Mouse (Mus musculus) midbrain, embryonic 10.5 days (tissue): ENCODE measurements around the gene Mgll. TPM values are rescaled to one million over a fixed set of nuclear protein-coding genes. Genes with fewer than 3 reads are reported as not detected.
A peak's percentile ranks its signal among the peaks of the same experiment; 100 is the strongest.

Experiments used
- DNase-seq: peaks from one replicate; pipeline ENCODE4 v3.0.0-alpha.2; 2017; ENCODE audit warnings: low spot score
- H3K27ac ChIP-seq: fragments of 300-500 bp; sonication (generic); replicated peaks from 2 replicates; pipeline ENCODE4 v1.5.1; 2016; ENCODE audit warnings: mild to moderate bottlenecking
- H3K27me3 ChIP-seq: fragments of 300-500 bp; sonication (generic); 2 replicates; pipeline ENCODE4 v1.6.1; 2016; ENCODE audit warnings: low read depth, mild to moderate bottlenecking; ENCODE audit not compliant: poor library complexity, severe bottlenecking
- H3K36me3 ChIP-seq: fragments of 300-500 bp; sonication (generic); 2 replicates; pipeline ENCODE4 v1.6.1; 2016; ENCODE audit warnings: mild to moderate bottlenecking, moderate library complexity
- H3K4me1 ChIP-seq: fragments of 300-500 bp; sonication (generic); 2 replicates; pipeline ENCODE4 v1.6.1; 2016
- H3K4me3 ChIP-seq: fragments of 300-500 bp; sonication (generic); 2 replicates; pipeline ENCODE4 v1.5.1; 2016; ENCODE audit warnings: mild to moderate bottlenecking, moderate library complexity
- H3K9me3 ChIP-seq: fragments of 300-500 bp; sonication (generic); replicated peaks from 2 replicates; pipeline ENCODE4 v1.6.1; 2016; ENCODE audit warnings: mild to moderate bottlenecking
- WGBS: fragments of 180-500 bp; shearing (Covaris S2); methylation state at CpG from one replicate; pipeline ENCODE4 v1.1.7; 2016; 5-methylcytosine and 5-hydroxymethylcytosine counted together
- polyA plus RNA-seq: library from polyadenylated mRNA; unstranded; fragments of >200 nt; fragmentation: Nextera tagmentation; extraction: Ambion mirVana; gene quantifications from 2 replicates; pipeline ENCODE4 v1.2.1, GENCODE M21; 2016

Gene Mgll
- polyA plus RNA-seq, 1 experiment from 2014 or later: 3.9 TPM

DNA sequence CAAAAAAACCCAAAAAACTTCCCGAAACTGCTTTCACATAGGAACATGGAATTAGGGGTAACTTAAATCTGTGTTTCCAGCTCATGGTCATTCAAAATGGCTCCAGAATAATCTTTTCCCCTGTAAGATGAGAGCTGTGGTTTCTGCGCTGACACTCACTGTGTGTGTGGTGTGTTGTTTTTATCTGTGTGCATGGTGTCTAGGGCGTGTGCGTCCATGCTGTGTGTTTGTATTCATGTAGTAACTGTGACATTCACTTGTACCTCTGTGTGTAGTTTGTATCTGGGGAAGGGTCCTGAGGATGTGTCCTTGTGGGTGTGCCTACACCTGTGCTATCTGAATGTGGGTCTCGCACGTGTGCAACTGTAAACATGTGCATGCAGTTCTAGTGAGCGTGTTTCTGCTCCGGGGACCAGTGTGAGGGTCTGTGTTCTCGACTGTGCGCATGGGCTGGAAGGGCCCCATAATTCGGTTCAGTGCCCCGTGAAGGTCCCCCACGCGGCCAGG lies 353 bp upstream of the Mgll start:
- no peaks in the 10 kb centered on the region for H3K9me3 ChIP-seq
- peaks cover 16% of the 10 kb centered on the region for H3K4me1 ChIP-seq
- H3K4me3 ChIP-seq: peak overlapping the region; percentile 78
- H3K36me3 ChIP-seq: no peaks in the 10 kb centered on the region
- DNase-seq: no peak
- WGBS: 38% methylated on average over 14 of the region's 14 CpGs
- H3K27ac ChIP-seq: peak overlapping the region; percentile 77
- H3K27me3 ChIP-seq: peaks cover 78% of the 10 kb centered on the region

DNA sequence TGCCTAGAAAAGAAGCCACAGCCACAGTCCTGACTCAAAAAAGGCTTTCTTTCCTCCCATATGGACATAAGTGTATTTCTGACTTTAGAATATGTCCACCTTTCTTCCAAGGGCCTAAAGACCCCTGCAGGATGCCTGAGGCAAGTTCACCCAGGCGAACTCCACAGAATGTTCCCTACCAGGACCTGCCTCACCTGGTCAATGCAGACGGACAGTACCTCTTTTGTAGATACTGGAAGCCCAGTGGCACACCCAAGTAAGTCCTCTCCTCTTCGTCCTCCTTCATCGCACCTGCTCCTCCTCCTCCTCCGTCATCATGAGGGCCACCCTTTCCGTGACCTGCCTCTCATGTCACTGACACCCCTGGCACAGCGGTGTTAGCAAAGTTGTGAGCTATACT lies 1.4 kb downstream of the Mgll start:
- no peaks in the 10 kb centered on the region for H3K9me3 ChIP-seq
- peak; percentile 28 for DNase-seq
- H3K36me3 ChIP-seq: no peaks in the 10 kb centered on the region
- H3K27ac ChIP-seq: no peak overlapping the region
- H3K4me1 ChIP-seq: peaks cover 15% of the 10 kb centered on the region
- H3K4me3 ChIP-seq: no peak overlapping the region; the same call in 1 of the 2 replicates
- 66% methylated on average over 7 of the region's 7 CpGs for WGBS
- peaks cover 95% of the 10 kb centered on the region for H3K27me3 ChIP-seq

GRCm38 (mm10) chr6:88726252-88727211 lies 2.3 kb downstream of the Mgll start:
- Histone ChIP-seq H3K27me3 (peaks cover 100% of the 10 kb centered on the region), H3K36me3 (no peaks in the 10 kb centered on the region), H3K9me3 (no peaks in the 10 kb centered on the region), H3K4me1 (peaks cover 13% of the 10 kb centered on the region), H3K27ac (no peak overlapping the region), H3K4me3 (no peak overlapping the region)
- no peak for DNase-seq
- 78% methylated on average over 9 of the region's 9 CpGs for WGBS

DNA sequence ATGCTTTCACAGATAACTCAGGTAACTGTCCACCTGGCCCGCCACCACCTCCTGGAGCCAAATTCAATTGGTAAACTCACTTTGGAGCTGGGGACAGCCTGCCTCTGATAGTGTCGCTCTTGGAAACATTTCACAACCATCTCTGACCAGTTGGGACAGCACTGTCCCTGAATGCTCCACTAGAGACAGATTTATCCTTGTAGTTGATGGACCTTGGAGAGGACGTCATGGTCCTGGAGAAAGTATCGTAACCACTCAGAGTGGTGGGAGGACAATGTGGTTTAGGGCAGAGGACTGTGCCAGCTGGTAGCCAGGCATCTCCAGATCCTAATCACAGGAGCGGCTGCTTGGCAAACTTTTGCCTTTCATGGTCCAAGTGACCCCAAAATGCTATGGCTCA lies 3.3 kb downstream of the Mgll start:
- WGBS: 91% methylated on average over 5 of the region's 5 CpGs
- H3K4me1 ChIP-seq: peaks cover 13% of the 10 kb centered on the region
- no peak for DNase-seq
- no peak overlapping the region for H3K27ac ChIP-seq
- H3K9me3 ChIP-seq: no peaks in the 10 kb centered on the region
- no peak overlapping the region for H3K4me3 ChIP-seq
- H3K36me3 ChIP-seq: no peaks in the 10 kb centered on the region
- peaks cover 100% of the 10 kb centered on the region for H3K27me3 ChIP-seq

GRCm38 (mm10) chr6:88728054-88728453 lies 3.8 kb downstream of the Mgll start:
- no peak for DNase-seq
- Histone ChIP-seq H3K27ac (no peak overlapping the region), H3K36me3 (no peaks in the 10 kb centered on the region), H3K27me3 (peaks cover 97% of the 10 kb centered on the region), H3K9me3 (no peaks in the 10 kb centered on the region), H3K4me1 (peaks cover 17% of the 10 kb centered on the region), H3K4me3 (no peak overlapping the region)
- WGBS: 64% methylated on average over 7 of the region's 7 CpGs

- peaks cover 96% of the 10 kb centered on the region for H3K27me3 ChIP-seq
- no peak for DNase-seq
- no peaks in the 10 kb centered on the region for H3K36me3 ChIP-seq
- no peak overlapping the region for H3K4me3 ChIP-seq
- H3K4me1 ChIP-seq: peaks cover 22% of the 10 kb centered on the region
- H3K27ac ChIP-seq: no peak overlapping the region
- H3K9me3 ChIP-seq: no peaks in the 10 kb centered on the region
- WGBS: 93% methylated on average over 5 of the region's 5 CpGs
Observed at GRCm38 (mm10) chr6:88728515-88728914, 4.3 kb downstream of the Mgll start.

DNA sequence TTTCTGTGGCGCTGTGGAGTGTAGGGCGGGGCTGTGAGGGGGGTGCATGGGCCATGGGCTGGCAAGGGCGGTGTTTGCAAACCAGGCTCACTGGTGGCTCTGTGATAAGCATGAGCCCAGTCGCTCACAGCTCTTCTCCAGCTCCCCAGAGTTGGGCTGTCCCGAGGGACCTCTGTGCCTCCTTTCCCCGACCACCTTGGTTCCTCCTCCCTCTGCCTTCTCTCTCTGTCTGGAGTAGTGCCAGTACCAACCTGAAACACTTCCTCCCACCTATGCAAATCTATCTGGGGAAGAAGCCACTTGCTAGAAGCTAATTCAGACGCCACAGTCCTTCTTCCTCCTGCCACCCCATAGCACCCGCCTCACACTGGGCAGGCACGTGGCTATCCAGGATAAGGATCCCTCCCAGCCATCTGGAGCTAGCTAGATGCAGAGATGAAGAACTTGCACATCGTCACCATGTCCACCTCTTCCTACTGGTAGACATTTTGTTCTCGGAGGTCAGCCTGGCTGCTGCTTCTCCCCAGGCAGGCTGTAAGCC lies 7.1 kb downstream of the Mgll start:
- Histone ChIP-seq H3K4me1 (peaks cover 12% of the 10 kb centered on the region), H3K27ac (no peak overlapping the region), H3K4me3 (no peak overlapping the region), H3K36me3 (no peaks in the 10 kb centered on the region), H3K27me3 (peaks cover 96% of the 10 kb centered on the region), H3K9me3 (no peaks in the 10 kb centered on the region)
- 87% methylated on average over 11 of the region's 11 CpGs for WGBS
- DNase-seq: no peak

DNA sequence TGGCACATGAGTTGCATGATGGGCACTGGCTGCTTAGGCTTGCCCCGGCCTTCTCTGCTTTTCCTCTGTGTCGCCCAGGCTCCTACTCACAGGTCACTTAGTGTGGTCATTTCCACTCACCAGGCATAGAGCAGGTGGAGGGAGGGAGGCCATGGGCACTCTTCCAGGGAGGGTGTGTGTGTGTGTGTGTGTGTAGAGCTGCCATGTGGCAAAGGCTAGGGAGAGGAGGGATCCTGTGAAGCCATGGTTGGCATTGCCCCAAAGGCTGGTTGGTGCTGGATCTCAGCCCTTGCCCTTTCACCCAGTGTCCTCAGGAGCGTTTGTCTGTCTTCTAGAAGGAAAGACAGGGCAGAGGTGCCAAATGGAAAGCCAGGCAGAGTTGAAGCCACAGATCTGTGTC lies 7.8 kb downstream of the Mgll start:
- no peak for DNase-seq
- peaks cover 89% of the 10 kb centered on the region for H3K27me3 ChIP-seq
- no peak overlapping the region for H3K27ac ChIP-seq
- WGBS: 90% methylated on average over 3 of the region's 3 CpGs
- no peak overlapping the region for H3K4me3 ChIP-seq
- no peaks in the 10 kb centered on the region for H3K9me3 ChIP-seq
- H3K4me1 ChIP-seq: peaks cover 12% of the 10 kb centered on the region
- H3K36me3 ChIP-seq: no peaks in the 10 kb centered on the region

DNA sequence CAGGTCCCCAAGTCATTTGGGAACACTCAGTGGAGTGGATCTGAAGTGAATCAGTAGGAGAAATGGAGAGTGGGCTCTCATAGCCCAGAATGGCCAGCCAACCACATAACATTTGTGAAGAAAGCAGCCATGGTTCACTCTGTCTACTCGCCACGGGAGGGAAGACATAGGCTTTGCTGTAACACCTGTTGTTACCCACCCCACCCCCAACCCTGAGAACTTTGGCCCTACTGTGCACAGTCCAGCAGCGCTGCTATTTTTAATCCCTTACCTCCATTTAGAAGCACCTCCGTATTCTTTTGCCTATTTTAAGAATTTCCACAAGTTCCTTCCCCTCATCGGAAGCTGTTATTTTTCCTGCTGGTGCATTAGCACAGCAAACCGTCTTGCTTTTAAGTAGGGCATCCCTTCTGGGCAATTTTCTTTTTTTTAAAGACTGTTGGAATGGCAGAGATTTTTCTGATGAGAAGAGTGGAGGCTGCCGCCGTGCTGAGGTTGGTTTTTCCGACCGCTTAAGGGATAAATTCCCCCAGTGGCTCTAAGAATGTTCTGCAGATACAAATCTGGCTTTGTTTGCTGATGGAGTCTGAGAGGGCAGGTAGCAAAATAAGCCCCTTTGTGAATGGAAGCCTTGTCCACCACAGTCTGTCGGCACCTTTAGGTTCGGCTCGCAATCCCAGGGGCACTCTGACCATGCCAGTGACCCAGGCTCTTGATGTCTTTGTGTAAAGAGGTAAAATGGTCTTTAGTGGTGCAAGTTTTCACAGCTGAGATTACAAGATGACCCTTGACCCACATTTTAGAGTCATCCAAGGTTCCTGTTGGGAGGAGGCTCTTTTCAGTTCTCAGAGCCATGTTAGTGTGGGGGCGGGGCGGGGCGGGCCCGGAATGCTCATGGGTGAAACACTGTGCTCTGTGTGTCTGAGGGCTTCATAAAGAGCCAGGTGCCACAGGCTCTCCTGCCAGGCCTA lies 8.7 kb downstream of the Mgll start:
- H3K9me3 ChIP-seq: no peaks in the 10 kb centered on the region
- H3K27ac ChIP-seq: 0 out of 2 replicates have a peak overlapping the region, but pooled peaks have one; percentile 13
- peaks cover 80% of the 10 kb centered on the region for H3K27me3 ChIP-seq
- DNase-seq: peak; percentile 30
- H3K36me3 ChIP-seq: no peaks in the 10 kb centered on the region
- H3K4me1 ChIP-seq: peaks cover 12% of the 10 kb centered on the region
- WGBS: 53% methylated on average over 17 of the region's 17 CpGs
- no peak overlapping the region for H3K4me3 ChIP-seq

DNA sequence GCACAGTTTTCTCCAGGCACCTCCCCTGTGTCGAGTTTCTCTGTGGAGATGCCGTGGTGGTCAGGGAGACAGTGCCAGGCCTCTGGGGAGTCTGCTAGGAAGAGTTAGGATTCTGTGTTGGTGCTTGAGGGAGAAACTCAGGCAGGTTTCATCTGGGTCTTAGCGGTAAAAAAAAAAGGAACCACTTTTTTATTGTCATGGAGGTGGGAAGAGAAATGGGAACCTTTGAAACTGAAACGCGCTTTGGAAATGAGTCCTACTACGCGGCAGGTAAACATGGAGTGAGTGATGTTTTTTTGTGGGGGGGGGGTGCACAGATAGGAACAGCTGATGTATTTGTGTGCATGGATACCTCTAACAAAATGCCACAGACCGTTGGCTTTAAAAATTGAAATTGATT lies 12.1 kb downstream of the Mgll start:
- Histone ChIP-seq H3K27ac (no peak overlapping the region), H3K36me3 (no peaks in the 10 kb centered on the region), H3K4me3 (no peak overlapping the region), H3K4me1 (peaks cover 12% of the 10 kb centered on the region), H3K27me3 (peaks cover 46% of the 10 kb centered on the region), H3K9me3 (no peaks in the 10 kb centered on the region)
- WGBS: 90% methylated on average over 8 of the region's 8 CpGs
- no peak for DNase-seq

DNA sequence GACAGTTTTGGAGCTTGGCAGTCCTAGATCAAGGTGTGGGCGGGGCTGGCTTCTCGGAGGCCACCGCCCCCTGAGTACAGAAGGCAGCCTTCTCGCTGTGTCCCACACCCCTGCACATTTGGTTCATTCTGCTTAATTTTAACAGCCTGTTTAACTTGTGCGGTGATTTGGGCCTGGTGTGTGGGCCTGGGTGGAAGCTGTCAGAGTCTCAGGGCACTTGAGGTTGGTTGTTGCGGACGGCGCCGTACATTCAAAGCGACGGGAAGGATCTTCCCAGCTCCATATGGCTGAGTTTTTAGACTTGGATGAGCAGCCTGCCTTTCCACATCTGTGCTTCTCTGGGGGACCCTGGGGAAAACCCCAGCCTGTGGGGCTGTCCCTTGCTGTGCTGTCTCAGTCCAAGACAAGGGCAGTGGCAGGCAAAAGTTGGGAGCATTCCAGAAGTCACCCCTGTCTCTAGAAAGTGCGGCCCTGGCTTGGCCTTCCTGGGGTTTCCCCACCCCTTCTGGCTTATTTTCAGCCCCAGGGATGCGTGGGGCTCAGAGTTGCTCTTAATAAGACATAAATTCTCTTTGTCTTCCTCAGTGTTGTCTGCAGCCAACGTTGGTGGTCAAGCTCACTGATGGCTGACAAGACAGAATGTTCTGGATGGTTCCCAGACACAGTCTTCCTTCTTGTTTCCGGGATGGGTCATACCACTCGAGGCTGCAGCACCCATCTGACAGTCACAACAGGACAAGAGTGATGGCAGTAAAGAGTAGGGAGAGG lies 12.7 kb downstream of the Mgll start:
- no peaks in the 10 kb centered on the region for H3K36me3 ChIP-seq
- 88% methylated on average over 16 of the region's 16 CpGs for WGBS
- no peaks in the 10 kb centered on the region for H3K9me3 ChIP-seq
- peaks cover 12% of the 10 kb centered on the region for H3K4me1 ChIP-seq
- H3K27ac ChIP-seq: no peak overlapping the region
- H3K4me3 ChIP-seq: no peak overlapping the region
- DNase-seq: no peak
- H3K27me3 ChIP-seq: peaks cover 40% of the 10 kb centered on the region

- peaks cover 12% of the 10 kb centered on the region for H3K4me1 ChIP-seq
- no peaks in the 10 kb centered on the region for H3K9me3 ChIP-seq
- H3K27me3 ChIP-seq: peaks cover 34% of the 10 kb centered on the region
- WGBS: 82% methylated on average over 6 of the region's 6 CpGs
- H3K27ac ChIP-seq: no peak overlapping the region
- H3K36me3 ChIP-seq: no peaks in the 10 kb centered on the region
- no peak for DNase-seq
- no peak overlapping the region for H3K4me3 ChIP-seq
Observed at GRCm38 (mm10) chr6:88737509-88737888, 13.3 kb downstream of the Mgll start.
